Mouse (Mus musculus): ENCODE results near the gene Akr1c14. TPM values are rescaled to one million over a fixed set of nuclear protein-coding genes. Genes with fewer than 3 reads are reported as not detected.
"Not testable (repeated sequence)": the region's sequence is repeated elsewhere in the genome, so short reads cannot be mapped to it uniquely, and the experiment has no call there.

Akr1c14 gene
- total RNA-seq (2021), result 4.2 and 21.4 TPM in 2 replicates
- long read RNA-seq, experiment 1, partial matches to known transcripts, result 0 of 4 reads
- long read RNA-seq, experiment 1, other reads (novel, unspliced or antisense), result 0 of 4 reads
- long read RNA-seq, experiment 2, transcript Akr1c14-201 (9 exons, 2,436 nt), result major isoform, 17 of 22 reads
- long read RNA-seq, experiment 2, partial matches to known transcripts, result 4 of 22 reads
- long read RNA-seq, experiment 2, other reads (novel, unspliced or antisense), result 1 of 22 reads

GRCm38 (mm10) chr13:4048719-4049118 is at the start of gene Akr1c14:
Gene Akr1c14 (plus strand): TSS chr13:4049011.
- no peak for DNase-seq

GRCm38 (mm10) chr13:4001687-4002086 is 47.1 kb upstream of the Akr1c14 start:
- DNase-seq, result peak; percentile 86

- no peak for DNase-seq
Observed at GRCm38 (mm10) chr13:4010784-4011183, 38.0 kb upstream of the Akr1c14 start.

DNA sequence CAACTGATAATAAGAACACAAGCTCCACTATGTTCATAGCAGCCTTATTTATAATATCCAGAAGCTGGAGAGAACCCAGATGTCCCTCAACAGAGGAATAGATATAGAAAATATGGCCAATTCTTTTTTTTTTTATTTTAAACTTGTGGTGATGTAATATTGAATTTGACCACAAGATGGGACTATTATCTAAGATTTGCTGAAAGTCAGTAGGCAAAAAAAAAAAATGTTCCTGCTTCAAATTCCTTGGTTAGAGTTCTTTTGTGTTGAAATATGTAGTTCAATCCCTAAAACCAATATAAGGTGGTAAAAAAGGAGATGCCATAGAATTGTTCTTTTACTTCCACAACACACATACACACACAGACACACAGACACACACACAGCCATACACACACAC is 35.0 kb upstream of the Akr1c14 start:
- no peak for DNase-seq

- no peak for DNase-seq
Observed at GRCm38 (mm10) chr13:4029897-4030296, 18.9 kb upstream of the Akr1c14 start.

DNA sequence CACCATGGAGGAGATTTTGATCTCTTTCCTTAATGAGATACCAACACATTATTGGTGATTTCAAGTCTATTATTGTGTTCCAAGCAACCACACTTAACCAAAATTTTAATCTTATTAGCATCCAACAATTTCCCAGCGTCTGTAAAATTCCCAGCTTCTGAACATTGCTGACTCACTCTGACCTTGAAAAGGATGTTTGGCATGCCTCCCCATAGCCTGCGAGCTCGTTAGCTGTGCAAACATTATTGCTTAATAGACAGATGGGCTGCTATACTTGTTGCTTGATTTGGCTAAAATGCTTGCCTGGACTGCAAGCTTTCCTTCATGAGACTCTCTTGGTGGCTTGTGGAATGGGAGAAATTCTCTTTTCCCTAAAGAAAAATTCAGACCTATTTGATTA is 16.3 kb upstream of the Akr1c14 start:
- DNase-seq, result peak; percentile 64

DNA sequence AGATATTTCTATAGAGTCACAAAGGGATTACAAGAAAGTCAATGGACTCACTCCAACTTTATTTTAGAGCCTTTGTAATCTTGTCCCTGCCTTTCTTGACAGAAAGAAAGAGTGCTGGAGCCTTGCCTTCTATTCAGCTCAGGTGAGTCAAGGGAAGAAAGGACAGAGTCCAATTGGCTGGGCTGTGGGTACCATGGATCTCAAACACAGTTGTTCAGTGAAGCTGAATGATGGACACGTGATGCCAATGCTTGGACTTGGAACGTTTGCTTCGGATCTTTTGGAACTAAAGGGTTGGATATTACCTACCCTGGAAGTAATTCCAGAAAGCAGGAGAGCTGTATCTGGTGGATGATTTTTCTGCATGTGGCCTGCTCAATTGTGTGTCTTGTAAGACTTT is 13.8 kb upstream of the Akr1c14 start:
- DNase-seq, result no peak

DNA sequence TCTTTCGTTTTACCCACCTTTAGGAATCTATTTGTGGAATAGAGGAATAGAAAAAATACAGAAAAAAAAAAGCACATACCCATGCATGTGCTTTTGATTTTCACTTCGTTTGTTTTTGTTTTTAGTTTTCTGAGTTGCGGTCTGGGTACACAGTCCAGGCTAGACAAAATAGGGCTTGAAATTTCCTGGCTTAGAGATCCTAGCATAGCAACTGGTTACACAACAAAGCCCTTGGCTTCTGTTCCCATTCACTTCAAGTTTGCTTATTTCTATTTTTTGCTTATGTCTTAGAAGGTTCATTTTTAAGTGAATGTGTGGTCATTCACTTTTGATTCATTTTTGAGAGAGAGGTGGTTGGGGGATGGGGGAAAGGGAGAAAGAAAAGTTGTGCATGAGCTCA is 2.7 kb upstream of the Akr1c14 start:
- no peak for DNase-seq

DNA sequence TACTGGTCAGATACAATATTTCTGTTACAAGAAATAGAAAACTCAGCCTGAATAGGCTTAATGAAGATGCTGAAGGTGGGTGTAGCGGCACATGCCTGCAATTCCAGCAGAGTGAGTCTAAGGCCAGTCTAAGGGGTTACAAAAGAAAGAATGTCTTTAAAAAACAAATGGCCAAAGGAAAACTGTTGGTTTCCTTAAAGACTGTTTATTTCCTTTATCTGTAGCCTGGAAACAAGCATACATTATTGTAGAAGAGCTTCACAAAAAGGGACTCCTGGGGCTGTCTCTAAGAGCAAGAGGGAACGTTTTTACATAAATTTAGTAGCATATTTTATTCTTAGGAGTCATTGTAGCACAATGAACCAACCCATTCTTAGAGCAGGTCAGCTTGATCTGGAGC is 2.0 kb upstream of the Akr1c14 start:
- DNase-seq, result no peak

DNA sequence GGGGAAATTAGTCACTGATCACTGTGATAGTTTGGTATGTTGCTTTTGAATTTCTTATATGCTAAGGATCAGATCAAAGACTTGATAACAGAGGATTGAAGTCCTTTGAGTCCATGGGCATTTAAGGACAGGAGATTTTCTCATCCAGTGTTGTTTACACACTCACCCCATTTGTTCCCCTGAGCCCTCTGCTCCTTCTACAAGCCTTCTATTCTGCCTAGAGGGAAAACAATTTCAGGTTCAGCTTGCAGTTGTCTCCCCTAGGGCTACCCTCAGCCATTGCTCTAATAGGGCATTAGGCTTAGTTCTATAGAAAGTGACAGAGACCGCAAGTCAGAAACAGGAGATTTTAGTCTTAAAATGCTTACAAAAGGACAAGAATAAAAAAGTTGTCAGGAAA is 585 bp upstream of the Akr1c14 start:
- DNase-seq, result no peak

DNA sequence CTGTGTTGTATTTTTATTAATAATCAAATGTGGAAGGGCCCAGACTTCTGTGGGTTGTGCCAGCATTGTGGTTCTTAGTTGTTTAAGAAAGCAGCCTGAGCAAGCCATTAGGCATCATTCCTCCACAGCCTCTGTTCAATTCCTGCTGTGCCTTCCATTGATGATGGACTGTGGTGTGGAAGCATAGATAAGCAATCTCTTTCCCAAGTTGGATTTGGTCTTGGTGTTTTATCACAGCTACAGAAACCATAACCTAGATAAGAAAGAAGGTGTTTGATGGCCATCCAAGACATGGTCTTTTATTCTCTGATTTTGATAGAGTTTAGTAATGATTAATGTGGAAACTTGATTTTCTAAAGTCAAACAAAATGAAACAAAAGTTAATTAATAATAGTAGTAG is 844 bp downstream of the Akr1c14 start:
- no peak for DNase-seq

- DNase-seq, result no peak
Observed at GRCm38 (mm10) chr13:4055450-4055849, 6.6 kb downstream of the Akr1c14 start.

GRCm38 (mm10) chr13:4056211-4056610 is 7.4 kb downstream of the Akr1c14 start:
- DNase-seq, result no peak

DNA sequence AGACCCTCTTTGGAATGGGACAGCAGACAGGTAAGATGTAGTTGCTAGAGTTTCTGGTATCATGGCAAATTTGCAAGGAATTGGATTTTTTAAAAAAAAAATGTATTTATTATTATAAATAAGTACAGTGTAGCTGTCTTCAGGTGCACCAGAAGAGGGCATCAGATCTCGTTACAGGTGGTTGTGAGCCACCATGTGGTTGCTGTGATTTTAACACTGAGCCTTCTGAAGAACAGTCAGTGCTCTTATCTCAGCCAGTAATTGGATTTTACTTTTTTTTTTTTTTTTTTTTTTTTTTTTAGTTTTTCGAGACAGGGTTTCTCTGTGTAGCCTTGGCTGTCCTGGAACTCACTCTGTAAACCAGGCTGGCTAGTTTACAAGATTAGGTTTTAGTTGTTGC is 9.4 kb downstream of the Akr1c14 start:
- not testable (repeated sequence) for DNase-seq

DNA sequence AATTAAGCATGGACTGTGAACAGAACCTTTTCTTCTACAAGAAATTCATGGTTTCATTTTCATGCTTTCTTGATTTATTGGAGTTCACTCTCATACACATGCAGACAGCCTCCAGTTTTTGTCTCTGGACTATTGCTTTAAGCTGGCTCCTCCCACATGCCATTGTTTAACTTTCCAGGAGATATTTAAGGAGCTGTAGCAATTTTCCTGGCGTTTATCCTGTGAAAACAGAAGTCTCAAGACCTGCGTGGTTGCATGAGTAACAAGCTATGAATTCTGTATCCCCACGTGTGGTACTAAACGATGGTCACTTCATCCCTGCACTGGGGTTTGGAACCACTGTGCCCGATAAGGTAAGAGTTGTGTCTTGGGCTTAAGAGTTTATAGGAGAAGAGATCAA is 10.6 kb downstream of the Akr1c14 start:
- no peak for DNase-seq

GRCm38 (mm10) chr13:4060214-4060730 is 11.5 kb downstream of the Akr1c14 start:
- DNase-seq, result no peak

GRCm38 (mm10) chr13:4076517-4077435 is 28.0 kb downstream of the Akr1c14 start:
- no peak for DNase-seq

GRCm38 (mm10) chr13:4079876-4080275 is 31.1 kb downstream of the Akr1c14 start:
- no peak for DNase-seq

GRCm38 (mm10) chr13:4101691-4102090 is 52.9 kb downstream of the Akr1c14 start:
- DNase-seq, result no peak

DNA sequence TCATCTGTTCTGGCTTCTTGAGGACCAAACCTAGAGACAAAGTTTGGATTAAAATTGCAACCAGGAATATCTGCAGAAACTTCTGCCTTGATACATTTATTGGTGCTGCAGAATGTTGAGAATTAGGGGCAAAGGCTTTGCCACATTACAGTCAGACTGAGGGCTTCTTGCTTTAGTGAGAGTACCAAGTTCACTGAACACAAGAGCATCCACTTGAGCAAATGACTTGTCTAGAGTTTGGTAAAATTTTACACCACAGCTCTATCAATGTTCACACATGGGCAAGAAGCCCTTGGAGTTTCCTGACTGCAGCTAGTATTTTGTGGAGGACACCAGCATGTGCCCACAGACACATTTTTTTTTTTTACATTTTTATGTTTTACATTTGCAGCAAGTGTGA is 53.9 kb downstream of the Akr1c14 start:
- DNase-seq, result no peak

GRCm38 (mm10) chr13:4110281-4111188 is 61.7 kb downstream of the Akr1c14 start:
- peak; percentile 67 for DNase-seq

- DNase-seq, result no peak
Observed at GRCm38 (mm10) chr13:4119181-4119904, 70.5 kb downstream of the Akr1c14 start.

Data from adrenal gland, postnatal 14 days (tissue).